Mouse (Mus musculus): Measurements from ENCODE around the gene Dicer1. TPM values are rescaled to one million over a fixed set of nuclear protein-coding genes. Genes with fewer than 3 reads are reported as not detected.

Gene Dicer1
- polyA plus RNA-seq (2014; fragmentation: Illumina TruSeq; extraction: RNeasy Lipid Tissue Mini Kit (QIAGEN cat#74804); ENCODE audit: low read depth, low replicate concordance): 28.9 TPM

DNA sequence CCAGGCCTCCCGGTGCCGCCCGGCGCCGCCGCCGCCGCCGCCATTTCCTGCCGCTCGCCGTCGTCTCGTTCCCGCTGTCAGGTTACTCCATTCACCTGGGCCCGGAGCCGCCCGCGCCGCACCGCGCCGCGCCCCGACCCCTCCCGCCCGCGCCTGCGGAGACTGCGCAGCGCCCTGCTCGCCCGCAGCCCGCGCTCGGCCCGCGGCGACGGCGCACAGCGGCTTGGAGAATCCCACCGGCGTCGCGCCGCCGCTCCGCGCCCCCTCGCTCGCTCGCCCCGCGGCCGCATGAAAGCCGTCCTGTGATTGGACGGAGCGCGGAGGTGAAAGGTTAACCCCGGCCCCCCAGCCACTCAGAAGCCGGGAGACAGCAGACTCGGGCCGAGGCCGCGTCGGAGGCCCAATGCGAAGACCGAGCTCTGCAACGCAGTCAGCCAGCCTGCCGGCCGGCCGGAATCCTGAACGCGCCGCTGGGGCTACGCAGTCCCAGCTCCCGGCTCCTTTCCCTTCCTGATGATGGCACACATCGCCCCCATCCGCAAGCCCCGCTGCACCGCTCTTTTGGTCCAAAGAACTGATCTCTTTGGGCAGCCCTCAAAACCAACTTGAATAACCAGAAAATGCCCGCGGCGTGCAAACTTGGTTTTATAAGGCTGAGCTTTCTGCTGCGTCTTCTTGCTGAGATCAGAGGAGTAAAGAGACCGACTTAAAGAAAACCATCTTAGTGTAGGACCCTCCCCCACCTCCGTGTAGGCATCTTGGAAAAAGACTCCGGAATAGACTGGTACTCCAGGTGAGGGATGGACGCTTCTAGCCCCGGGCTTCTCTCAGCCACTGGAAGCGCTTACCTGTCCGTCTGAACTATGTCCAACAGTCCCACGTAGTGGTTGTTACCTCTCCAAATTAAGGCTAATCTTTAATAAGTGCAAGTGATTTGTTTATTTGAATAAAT, at the start of gene Dicer1:
Dicer1 (minus strand) TSS at position 139 of the 952 bp plus-strand sequence.

Other genes starting within 250 kb of the Dicer1 start
- gene Clmn, start 113.1 kb upstream of the Dicer1 start, polyA plus RNA-seq (2014; fragmentation: Illumina TruSeq; extraction: RNeasy Lipid Tissue Mini Kit (QIAGEN cat#74804); ENCODE audit: low read depth, low replicate concordance): 20.5 TPM